Mouse (Mus musculus): ENCODE measurements around the gene Pbxip1. TPM values are rescaled to one million over a fixed set of nuclear protein-coding genes. Genes with fewer than 3 reads are reported as not detected.

Pbxip1 gene
- 10 to 100 TPM; 66.5 to 66.8 TPM for total RNA-seq (2021)

DNA sequence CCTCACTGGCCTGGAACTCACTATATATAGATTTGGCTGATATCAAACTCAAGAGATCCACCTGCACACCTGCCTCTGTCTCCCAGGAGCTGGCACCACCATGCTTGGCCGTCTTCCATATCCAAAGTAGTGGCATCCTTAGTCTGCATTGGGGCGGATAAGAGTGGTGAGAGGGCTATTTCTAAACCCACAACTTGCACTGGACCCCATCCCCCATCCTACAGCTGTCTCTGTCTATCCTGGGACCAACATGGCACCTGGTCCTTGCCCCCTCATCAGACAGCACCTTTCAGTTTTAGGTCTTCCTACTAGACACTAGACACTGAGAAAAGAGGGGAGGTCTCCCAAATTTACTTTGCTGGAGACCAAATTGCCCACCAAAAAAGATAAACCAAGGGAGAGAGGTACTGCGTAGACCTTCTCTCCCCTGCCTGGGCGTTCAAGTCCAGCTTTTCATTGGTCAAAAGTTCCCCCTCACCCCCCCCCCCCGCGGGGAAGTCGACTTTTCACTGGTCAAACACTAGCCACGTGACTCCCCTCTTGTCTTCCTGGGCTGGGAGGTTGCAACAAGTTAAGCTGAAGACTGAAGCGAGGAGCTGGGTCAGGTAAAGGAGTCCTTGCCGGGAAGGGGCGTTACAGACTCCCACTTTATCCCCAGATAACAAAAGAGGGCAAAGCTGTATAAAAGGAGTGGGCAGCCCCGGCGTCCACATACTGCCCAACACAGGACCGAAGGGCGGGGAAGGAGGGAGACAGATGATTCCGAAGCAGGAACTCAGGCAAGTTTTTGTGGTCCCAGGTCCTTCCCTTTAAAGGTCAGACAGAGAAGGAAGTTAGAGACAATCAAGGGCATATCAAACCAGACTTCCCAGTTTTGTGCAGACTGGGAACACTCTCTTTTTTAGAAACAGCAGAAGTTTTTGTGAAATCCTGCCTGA is at the start of gene Pbxip1:
Pbxip1 (plus strand) TSS at position 531 of the 938 bp plus-strand sequence.
- peak; percentile 77 to 80 for DNase-seq
- intact Hi-C loops (cut with DNase I), result no loop called here

DNA sequence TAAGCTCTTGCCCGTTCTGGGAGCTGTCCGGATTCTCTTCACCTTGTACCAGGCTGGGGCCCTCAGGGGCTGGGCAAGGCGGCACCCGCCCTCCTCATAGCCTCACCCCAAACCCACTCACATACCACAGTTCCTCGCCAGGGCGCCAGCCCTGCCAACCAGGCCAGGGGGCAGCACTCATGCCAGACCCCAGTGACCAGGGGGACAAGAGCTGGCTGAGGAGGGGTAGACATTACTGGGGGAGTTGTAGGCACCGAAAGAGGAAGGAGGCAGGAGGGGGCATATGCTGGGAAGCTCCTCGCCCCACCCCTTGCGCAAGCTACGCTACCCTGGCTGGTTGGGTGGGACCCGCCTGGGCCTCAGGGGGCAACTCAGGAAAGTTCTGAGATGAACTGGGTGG is 48.9 kb upstream of the Pbxip1 start:
- intact Hi-C loops (cut with DNase I), result no loop called here
- DNase-seq, result peak; percentile 56 to 74

DNA sequence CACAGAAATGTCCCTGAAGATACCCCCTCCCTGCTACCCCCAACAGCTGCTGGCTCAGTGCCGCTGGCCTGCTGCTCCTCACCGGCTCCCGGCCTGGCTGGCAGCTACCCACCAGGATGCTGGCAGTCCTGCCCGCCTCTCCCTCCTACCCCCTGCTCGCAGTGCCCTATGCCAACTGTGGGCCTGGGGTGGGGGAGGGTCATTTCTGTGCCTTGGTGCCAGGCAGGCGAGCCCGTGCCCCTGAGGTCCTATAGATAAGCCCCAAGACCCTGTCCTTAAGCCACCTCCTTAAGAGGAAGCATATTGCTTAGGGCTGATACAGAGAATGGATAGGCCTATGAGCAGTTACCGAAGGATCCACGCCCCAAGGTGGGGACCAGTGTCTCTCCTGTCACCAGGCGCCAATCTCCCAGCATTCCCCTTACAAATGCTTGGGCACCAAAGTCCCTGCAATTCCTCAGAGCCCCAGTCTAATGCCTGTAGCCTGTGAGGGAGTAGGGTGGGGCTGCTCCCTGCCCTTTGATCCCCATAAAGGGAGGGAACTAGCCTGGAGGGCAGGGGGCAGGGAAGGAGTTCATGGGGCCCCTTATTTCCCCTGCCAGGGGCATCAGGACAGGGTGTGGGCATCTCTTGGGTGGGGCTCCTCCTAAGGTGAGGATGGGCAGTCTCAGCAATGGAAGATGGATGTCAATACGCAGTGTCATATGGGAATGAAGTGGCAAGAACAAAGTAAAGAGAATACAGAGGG is 48.2 kb upstream of the Pbxip1 start:
- peak; percentile 87 to 88 for DNase-seq
- intact Hi-C loops (cut with DNase I), result no loop called here

DNA sequence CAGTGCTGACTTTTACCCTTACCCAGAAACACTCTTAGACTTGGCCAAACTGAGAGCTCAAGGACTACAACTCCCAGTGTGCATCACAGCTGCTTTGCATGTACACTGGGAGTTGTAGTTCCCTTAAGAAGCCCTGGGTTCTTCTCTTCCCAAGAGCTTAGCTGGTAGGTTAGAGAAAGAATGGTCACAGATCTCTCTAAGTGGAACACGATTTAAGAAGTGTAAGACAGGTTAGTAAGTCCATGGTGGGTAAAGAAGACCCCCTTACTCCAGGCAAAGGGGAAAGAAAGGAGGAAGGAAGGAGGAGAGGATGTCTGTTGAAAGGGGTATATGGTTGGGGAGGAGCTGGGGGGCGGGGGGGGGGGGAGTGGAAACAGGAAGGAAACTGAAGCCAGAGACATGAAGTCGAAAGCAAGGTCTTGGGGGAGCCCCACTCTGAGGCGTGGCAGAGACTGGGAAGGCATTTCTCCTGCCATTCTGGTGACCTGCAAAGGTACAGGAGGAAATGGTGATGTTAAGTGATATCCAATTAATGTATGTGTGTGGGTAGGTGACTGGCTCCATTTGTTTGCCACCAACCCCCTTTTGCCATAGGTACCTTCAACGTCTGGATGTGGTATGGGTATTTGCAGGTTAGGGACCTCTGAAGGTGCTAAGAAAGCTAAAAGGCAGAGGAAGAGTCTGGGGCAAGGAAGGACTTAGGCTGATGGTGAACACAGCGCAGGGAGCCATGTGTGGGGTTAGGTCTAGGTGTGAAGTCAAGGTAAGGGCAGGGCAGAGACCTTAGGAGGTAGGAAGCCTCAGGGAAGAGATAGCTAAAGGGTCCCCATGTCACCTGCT is 47.4 kb upstream of the Pbxip1 start:
- intact Hi-C loops (cut with DNase I), result no loop called here
- peak; percentile 52 to 66 for DNase-seq

DNA sequence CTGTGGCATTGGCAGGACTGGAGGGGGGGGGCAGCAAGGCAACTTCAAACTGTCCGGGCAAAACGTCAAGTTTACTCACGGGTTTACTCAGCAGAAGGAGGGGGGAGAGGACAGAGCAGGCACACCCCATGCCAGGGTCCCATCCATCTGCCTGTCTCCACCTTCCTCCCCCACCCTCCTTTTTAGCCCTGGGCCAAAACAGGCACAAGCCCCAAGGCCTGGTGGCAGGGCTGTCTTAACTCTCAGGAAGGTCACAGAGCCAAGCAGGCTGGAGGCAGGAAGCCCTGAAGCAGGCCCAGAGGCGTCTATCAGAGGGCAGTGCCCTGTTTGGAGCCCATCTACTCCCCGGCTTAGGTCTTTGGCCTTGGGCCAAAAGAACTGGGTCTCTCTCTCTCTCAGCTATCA is 46.4 kb upstream of the Pbxip1 start:
- DNase-seq, result peak; percentile 73 to 83
- intact Hi-C loops (cut with DNase I), result no loop called here

DNA sequence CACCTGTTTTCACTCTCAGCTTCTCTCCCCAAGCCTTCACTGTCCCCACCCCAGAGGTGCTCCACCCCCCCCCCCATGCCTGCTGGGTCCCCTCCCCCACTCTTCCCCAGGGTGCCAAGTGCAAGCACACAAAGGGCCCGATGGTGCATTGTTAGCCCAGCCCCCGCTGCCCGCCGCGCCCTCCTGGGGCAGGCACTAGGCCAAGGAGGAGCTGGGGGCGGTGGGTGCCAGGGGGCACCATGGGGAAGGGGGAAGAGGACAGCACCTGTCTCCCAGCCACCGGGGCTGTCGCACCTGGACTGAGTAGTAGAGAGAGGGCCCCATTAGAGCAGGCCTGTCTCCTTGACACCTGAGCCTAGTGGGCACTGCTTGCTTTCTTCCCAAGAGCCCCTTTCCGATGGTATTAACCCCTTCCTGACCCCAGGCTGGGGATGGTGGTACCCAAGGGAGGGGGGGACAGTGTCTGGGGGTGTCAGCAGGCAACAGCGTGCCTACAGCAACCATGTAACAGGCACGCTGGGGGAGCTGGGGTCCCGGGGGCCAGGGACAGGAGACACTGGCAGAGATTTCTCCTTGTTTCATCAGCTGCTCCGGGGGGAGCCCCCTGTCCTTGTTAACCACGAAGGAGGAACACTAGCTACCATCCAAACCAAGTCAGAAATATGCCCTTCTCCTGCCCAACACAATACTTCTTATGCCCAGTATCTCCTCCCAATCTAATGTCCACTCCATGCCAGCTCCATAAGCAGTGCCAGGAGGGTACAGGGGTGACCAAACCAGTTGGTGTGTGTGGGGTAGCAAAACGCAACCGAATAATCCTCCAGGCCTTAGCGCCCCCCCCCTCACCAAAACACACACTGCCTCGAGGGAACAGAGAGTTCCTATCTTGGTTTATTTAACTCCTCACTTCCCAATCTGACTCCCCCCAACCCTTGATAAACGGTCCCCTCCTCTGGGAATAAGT is 45.5 kb upstream of the Pbxip1 start:
- peak; percentile 53 to 66 for DNase-seq
- intact Hi-C loops (cut with DNase I), result no loop called here

DNA sequence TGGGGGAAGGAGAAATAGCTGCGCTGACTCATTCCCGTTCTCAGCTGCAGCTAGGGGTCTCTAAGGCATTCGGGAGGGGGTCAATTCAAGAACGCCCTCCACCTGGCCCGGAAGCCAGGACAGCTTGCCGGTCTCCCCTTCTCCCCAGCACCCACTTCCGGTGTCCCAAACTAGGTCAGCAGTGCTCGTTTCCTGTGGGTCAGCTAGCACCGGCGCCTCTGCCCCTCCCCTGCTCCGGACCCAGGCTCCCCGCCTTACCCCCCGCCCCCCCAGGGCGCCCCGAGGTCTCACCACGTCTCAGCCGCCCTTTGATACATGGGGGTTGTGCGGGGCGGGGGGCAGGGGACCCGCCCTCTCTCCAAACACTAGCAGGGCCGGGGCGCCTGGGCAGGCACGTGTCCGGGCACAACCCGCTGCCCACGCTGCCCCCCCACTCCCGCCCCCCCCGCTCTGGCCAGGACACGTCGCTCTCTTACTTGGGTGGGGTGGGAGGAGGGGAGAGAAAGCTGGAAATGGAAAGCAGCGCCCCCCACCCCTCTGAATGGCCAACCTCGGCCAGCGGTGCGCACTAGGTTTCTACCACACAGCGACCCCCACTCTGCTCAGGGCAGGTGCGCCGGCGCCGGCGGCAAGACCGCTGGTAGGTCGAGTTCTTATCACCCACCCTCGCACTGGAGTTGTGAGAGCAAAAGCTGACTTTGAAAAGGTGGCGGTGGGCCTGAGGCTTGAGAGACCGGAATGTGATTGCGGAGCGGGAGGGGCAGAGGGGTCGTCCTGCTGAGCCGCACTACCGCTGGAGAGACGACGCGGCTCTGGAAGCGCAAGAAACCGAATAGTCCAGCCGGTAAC is 44.6 kb upstream of the Pbxip1 start:
- intact Hi-C loops (cut with DNase I), result loop anchor here (2.0 kb wide), 1 partner anchor 37 kb away; no protein-coding TSS in a partner anchor
- peak; percentile 83 to 84 for DNase-seq

DNA sequence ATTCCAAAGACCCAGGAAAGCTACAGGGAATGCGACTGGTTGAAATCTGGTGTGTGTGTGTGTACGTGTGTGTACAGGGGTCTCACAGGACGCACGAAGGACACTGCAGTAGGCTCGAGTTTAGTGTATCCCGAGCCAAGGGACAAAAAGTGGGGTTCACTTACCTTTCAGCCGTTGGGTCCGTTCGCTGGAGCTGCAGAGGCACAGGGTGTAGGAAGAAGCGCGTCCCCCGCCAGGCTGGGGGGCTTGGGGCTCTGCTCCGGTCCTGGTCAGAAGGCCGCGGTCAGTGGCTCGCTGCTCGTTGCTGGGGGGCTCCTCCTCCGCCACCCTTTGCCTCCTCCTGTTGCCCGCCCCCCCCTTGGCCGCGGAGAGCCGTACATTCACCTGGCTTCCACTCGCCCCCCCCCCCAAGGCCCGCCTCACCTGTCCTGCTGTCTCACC is 43.6 kb upstream of the Pbxip1 start:
- intact Hi-C loops (cut with DNase I), result loop anchor here (2.0 kb wide), 1 partner anchor 38 kb away; no protein-coding TSS in a partner anchor
- DNase-seq, result peak; percentile 51 to 57

DNA sequence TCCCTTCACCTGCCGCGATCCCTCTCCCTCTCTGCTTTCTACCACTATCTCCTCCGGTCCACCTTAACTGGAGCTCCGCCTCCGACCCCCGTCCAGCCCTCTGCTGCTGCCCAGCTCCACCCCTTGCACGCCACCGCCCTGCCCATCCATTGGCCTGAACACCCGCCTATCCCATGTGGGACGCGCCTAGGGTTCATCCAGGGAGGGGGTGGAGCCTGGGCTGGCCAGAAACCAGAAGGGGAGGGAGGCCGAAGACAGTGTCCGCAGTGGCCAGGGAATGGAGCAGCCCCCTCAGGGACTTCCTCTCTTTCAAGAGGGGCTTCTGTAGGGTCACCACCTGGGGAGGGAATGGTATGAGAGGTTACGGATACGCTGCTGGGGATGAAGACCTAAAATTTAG is 42.9 kb upstream of the Pbxip1 start:
- peak; percentile 99 to 100 for DNase-seq
- intact Hi-C loops (cut with DNase I), result loop anchor here (2.0 kb wide), 3 partner anchors 17 to 39 kb away; partner anchors contain the start of genes Cks1b, Flad1 and Shc1

DNA sequence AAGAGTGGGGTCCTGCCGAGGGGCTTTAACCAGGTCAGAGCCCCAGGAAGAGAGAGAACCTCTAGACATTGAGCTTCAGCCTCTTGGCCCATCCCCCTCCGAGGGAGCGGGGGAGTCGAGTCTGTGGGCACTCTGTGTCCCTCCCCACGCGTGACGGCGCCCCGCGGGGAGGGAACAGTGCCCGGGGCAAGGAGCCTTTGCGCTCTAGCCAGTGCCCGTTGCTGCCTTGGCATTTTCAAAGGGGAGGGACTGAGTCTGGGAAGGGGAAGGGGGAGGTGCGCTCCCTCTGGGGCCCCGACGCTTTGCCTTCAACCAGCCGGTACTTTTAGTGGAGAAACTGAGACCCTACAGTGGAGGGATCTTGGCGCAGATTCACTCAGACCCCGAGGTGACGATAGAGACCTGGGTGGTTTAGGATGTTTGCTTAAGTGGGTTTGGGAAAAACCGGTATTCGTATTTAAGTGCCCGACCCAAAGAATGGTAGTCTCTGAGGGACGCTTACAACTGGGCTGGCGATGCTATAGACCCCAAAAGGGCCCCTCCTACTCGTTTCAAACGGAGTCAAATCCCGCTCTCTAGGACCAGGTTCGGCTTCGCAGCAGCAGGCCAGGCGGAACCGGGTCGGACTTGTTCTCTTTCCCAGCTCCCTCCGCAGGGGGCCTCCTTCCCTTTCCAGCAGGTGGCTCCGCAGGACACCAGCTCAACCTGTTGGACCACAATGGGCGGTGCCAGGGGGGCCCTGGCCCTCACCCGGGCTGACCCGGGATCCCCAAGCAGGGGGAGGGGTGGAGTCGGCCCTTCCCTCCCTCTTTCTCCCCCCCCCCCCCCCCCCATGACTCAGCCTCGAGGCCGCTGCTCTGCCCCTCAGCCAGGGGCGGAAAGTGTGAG is 42.3 kb upstream of the Pbxip1 start, which contains the start of gene Zbtb7b:
Zbtb7b (minus strand) TSS at position 771 of the 888 bp plus-strand sequence.
- intact Hi-C loops (cut with DNase I), result loop anchor here (2.0 kb wide), 2 partner anchors 17 to 25 kb away; partner anchors contain the start of genes Cks1b, Flad1 and Shc1
- DNase-seq, result peak; percentile 82 to 85

DNA sequence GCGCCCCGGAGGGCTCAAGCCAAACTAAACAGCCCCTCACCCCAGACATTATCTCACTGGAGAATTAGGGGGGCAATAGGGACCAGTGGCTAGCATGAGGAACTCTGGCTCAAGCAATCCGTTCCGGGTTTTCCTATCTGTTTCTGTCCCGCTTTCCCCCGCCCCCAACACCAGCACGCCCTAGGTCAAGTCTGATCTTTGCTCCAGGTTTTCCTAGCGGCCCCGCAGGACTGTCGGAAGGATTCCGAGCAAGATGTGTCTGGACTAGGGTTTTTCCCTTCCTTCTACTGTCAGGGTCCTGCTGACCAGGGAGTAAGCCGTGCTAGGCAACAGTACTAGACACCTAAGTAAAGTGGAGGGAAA is 41.6 kb upstream of the Pbxip1 start:
- intact Hi-C loops (cut with DNase I), result loop anchor here (2.0 kb wide), 2 partner anchors 16 to 24 kb away; partner anchors contain the start of genes Cks1b, Flad1 and Shc1
- peak; percentile 90 to 91 for DNase-seq

DNA sequence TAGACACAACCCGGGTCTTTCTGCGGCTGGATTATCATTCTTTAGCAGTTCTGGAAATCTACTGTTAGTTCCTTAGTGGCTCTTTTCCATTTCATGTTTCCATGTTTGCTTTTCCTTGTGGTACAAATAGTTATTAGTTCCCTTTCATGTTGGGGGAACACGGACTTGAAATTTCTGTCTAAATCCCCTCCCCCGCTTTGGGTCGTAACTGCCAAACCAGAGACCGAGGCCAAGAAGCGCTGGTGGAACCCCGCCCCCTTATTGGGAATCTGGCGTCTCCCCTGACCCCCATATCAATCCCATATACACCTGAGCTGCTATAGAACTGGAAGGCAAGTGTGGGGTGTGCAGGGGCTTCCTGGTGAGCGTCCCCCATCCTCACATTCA is 41.1 kb upstream of the Pbxip1 start:
- intact Hi-C loops (cut with DNase I), result loop anchor here (2.0 kb wide), 2 partner anchors 15 to 23 kb away; partner anchors contain the start of genes Cks1b, Flad1 and Shc1
- peak in 1 of 2 experiments; percentile 40 for DNase-seq

DNA sequence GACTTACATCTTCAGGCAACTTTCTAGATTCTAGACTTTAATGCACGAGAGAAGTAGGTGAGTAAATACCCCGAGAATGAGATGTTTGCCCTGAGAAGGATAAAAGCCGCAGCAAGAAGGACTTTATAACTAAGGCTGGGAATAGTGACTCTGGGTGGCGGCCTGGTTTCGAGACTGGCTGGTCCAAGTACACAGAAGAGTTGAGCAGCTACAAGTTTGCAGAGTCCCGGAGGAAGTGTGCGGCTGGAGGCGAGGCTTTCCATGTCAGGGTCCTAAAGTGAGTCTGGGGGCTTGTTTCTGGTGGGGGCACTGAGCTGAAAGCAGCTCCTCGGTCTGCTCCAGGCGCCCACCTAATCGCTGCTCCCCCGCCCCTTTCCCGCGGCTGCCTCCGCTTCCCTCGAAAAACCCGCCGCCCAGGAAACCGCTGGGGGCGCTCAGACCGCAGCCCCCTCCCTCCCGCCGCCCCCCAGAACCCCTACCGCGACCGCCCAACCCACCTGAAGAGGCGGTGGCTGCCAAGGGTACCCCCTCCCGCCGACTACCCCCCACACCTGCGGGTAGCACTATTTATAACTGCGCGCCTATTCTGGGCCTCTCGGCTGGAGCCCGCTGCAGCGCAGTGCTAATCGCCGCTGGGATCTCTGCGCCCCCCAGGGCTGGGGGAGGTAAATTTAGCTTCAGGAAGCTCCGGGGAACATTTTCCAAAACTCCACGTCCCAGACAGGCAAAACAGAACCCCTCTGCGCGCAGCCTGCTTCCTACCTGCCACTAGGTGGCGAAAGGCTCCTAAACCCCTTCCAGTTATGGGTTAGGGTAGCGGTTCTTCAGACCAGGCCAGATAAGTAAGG is 40.5 kb upstream of the Pbxip1 start:
- intact Hi-C loops (cut with DNase I), result loop anchor here (1.0 to 2.0 kb wide), 3 partner anchors 15 to 89 kb away; partner anchors contain the start of genes Cks1b, Flad1 and Shc1
- peak; percentile 82 to 83 for DNase-seq

DNA sequence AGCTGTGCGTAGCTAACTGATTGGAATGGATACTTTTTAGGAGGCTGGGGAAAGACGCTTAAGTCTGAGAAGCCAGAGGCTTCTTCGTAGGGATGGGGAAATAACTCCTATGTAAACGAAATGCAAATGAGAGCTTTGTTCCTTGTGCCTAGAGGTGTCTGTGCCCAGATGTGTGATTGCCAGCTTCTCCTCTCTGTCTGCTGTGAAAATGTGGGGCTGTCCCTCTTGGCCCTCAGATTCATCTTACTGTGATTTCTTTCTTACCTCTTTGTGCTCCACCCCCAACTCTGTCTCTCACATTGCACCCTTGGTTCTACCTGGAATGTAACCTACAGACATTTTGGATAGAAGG is 39.9 kb upstream of the Pbxip1 start:
- no peak for DNase-seq
- intact Hi-C loops (cut with DNase I), result loop anchor here (1.0 kb wide), 1 partner anchor 89 kb away; no protein-coding TSS in a partner anchor

DNA sequence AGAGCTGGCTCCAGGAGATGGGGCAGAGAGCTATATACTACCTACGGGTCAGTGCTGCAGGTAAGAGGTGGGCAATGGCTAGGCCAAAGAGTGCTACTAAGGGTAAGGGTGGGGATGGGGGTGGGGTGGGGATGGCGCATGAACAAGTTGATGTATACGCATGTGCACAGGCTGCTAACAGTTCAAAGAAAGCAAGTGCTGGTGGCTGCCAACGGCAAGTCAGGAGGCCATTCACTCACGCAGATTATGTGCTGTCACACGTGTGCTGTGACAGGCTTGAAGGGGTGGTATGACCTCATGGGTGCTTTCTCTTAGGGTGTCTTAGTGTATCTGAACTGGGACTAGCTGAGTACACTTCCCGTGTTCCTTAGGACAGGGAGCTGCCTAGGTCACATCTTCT is 35.2 kb upstream of the Pbxip1 start:
- no peak for DNase-seq
- intact Hi-C loops (cut with DNase I), result no loop called here

DNA sequence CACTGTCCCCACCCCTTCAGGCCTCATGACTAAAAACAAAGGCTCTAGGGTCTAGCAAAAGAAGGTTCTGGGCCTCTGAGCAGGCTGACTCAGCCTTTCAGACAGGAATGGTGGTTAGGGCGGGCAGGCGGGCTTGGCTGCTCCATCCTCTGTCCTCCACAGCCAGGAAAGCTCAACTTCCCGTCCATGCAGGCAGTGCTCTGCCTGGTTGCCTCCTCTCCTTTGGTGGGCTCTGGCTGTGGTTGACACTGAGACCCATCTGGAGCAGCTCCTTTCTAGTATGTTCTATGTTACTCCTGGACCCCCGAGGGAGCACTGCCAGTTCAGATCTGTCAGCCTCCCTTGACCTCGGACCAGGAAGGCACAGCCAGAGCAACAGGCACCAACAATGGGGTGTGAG is 33.8 kb upstream of the Pbxip1 start, which contains the start of gene Lenep:
Lenep (minus strand) TSS at position 101 of the 400 bp plus-strand sequence.
- DNase-seq, result no peak
- intact Hi-C loops (cut with DNase I), result no loop called here
